Mouse (Mus musculus) A20 (cell line): ENCODE measurements at regions not wholly inside any gene's neighbourhood (a gene's known extent, or its start where the extent isn't known, plus 50 kb on each side); places are given as distances from the start of the nearest gene placed in this dataset.

Experiments used
- DNase-seq: peaks from one replicate; pipeline ENCODE4 v3.0.0-alpha.2; 2011; ENCODE audit warnings: low read depth, low spot score

- peak; percentile 45 for DNase-seq
These were observed 375.5 kb downstream of the Nap1l3 start for GRCm38 (mm10) chrX:122021749-122022148.
